Mouse (Mus musculus) heart, embryonic 14.5 days (tissue): ENCODE measurements around the gene Nup107. TPM values are rescaled to one million over a fixed set of nuclear protein-coding genes. Genes with fewer than 3 reads are reported as not detected.

ENCODE experiments used
- ATAC-seq: fragments of 200-750 bp; cut with Nextera tagmentation; 2 replicates; pipeline ENCODE4 v1.8.0; 2017; ENCODE audit warnings: low read depth, moderate TSS enrichment; ENCODE audit not compliant: insufficient number of reproducible peaks, insufficient read depth, low FRiP score
- H3K27ac ChIP-seq, 2 experiments: fragments of 200-500 bp in 1 of 2; fragments of 300-500 bp in 1 of 2; sonication (generic) in 1 of 2; replicated peaks in 1 of 2; 2 replicates each; pipeline ENCODE4 v1.5.1; 2012 to 2014; ENCODE audit warnings: low read depth in 2 of 2, low read length in 2 of 2, control low read depth in 1 of 2, mild to moderate bottlenecking in 1 of 2, mixed read lengths in 1 of 2; ENCODE audit not compliant: control insufficient read depth in 1 of 2, insufficient read depth in 1 of 2
- H3K27me3 ChIP-seq: fragments of 300-500 bp; sonication (generic); 2 replicates; pipeline ENCODE4 v1.6.1; 2014; ENCODE audit warnings: mild to moderate bottlenecking, low read length, control low read depth; ENCODE audit not compliant: control insufficient read depth, insufficient read depth
- H3K36me3 ChIP-seq: fragments of 300-500 bp; sonication (generic); 2 replicates; pipeline ENCODE4 v1.6.1; 2014; ENCODE audit warnings: mild to moderate bottlenecking, control low read depth, low read length, mixed read lengths; ENCODE audit not compliant: control insufficient read depth, insufficient read depth
- H3K4me1 ChIP-seq, 2 experiments: fragments of 200-500 bp in 1 of 2; fragments of 300-500 bp in 1 of 2; sonication (generic) in 1 of 2; 2 replicates each; pipeline ENCODE4 v1.6.1; 2012 to 2014; ENCODE audit warnings: low read length in 2 of 2, control low read depth in 1 of 2, mixed read lengths in 1 of 2; ENCODE audit not compliant: control insufficient read depth in 2 of 2, insufficient read depth in 2 of 2
- H3K4me2 ChIP-seq: fragments of 300-500 bp; sonication (generic); 2 replicates; pipeline ENCODE4 v1.6.1; 2014; ENCODE audit warnings: mild to moderate bottlenecking, low read length
- H3K4me3 ChIP-seq, 2 experiments: fragments of 200-500 bp in 1 of 2; fragments of 300-500 bp in 1 of 2; sonication (generic) in 1 of 2; 2 replicates each; pipeline ENCODE4 v1.5.1; 2012 to 2014; ENCODE audit warnings: low read length in 2 of 2, mild to moderate bottlenecking in 2 of 2, control low read depth in 1 of 2, low read depth in 1 of 2, moderate library complexity in 1 of 2; ENCODE audit not compliant: control insufficient read depth in 1 of 2, insufficient read depth in 1 of 2
- H3K9ac ChIP-seq: fragments of 300-500 bp; sonication (generic); 2 replicates; pipeline ENCODE4 v1.6.1; 2014; ENCODE audit warnings: mild to moderate bottlenecking, low read length
- H3K9me3 ChIP-seq: fragments of 300-500 bp; sonication (generic); 2 replicates; pipeline ENCODE4 v1.6.1; 2016; ENCODE audit warnings: low read length, control low read depth; ENCODE audit not compliant: control insufficient read depth
- WGBS: fragments of 180-500 bp; shearing (Covaris S2); extraction: QIAGEN DNeasy Blood & Tissue Kit; methylation state at CpG from one replicate; pipeline ENCODE4 v1.1.7; 2014; 5-methylcytosine and 5-hydroxymethylcytosine counted together
- polyA plus RNA-seq: library from polyadenylated mRNA; unstranded; fragments of >200 nt; fragmentation: Nextera tagmentation; extraction: Ambion mirVana; gene quantifications from 2 replicates; pipeline ENCODE4 v1.2.1, GENCODE M21; 2014

The Nup107 gene
- polyA plus RNA-seq, 1 experiment from 2014 or later, result 41.0 TPM

- H3K36me3 ChIP-seq, result no peaks in the 10 kb centered on the region
- H3K4me1 ChIP-seq, result no peaks in the 10 kb centered on the region
- H3K9ac ChIP-seq, result no peak overlapping the region
- H3K4me2 ChIP-seq, result no peak overlapping the region
- H3K27ac ChIP-seq, result no peak overlapping the region
- H3K9me3 ChIP-seq, result no peaks in the 10 kb centered on the region
- WGBS, result 90% methylated on average over 9 of the region's 9 CpGs
- no peak for ATAC-seq
- H3K4me3 ChIP-seq, result no peak overlapping the region
- no peaks in the 10 kb centered on the region for H3K27me3 ChIP-seq
Measured at GRCm38 (mm10) chr10:117801886-117802285, 9.4 kb upstream of the Nup107 start.

- WGBS, result 84% methylated on average over 11 of the region's 11 CpGs
- Histone ChIP-seq H3K27ac (no peak overlapping the region), H3K4me1 (no peaks in the 10 kb centered on the region), H3K9me3 (0 out of 2 replicates have a peak, but pooled peaks cover 4% of the 10 kb centered on the region), H3K4me2 (no peak overlapping the region), H3K9ac (no peak overlapping the region), H3K36me3 (no peaks in the 10 kb centered on the region), H3K4me3 (no peak overlapping the region), H3K27me3 (no peaks in the 10 kb centered on the region)
- ATAC-seq, result no peak
Measured at GRCm38 (mm10) chr10:117799806-117800205, 7.3 kb upstream of the Nup107 start.

- Histone ChIP-seq H3K27me3 (no peaks in the 10 kb centered on the region), H3K27ac (no peak overlapping the region), H3K4me1 (no peaks in the 10 kb centered on the region), H3K4me3 (no peak overlapping the region), H3K9me3 (0 out of 2 replicates have a peak, but pooled peaks cover 4% of the 10 kb centered on the region), H3K36me3 (no peaks in the 10 kb centered on the region), H3K4me2 (no peak overlapping the region), H3K9ac (no peak overlapping the region)
- WGBS, result 75% methylated on average over 6 of the region's 6 CpGs
- ATAC-seq, result no peak
Measured at GRCm38 (mm10) chr10:117798436-117799035, 6.0 kb upstream of the Nup107 start.

- Histone ChIP-seq H3K27ac (no peak overlapping the region), H3K4me2 (no peak overlapping the region), H3K9me3 (0 out of 2 replicates have a peak, but pooled peaks cover 4% of the 10 kb centered on the region), H3K4me1 (peaks cover 0 to 3% of the 10 kb centered on the region in 2 experiments; a peak in 3 of 4 replicates), H3K9ac (no peak overlapping the region), H3K27me3 (no peaks in the 10 kb centered on the region), H3K4me3 (no peak overlapping the region), H3K36me3 (no peaks in the 10 kb centered on the region)
- ATAC-seq, result no peak
- 64% methylated on average over 7 of the region's 7 CpGs for WGBS
Measured at GRCm38 (mm10) chr10:117797684-117798083, 5.2 kb upstream of the Nup107 start.

GRCm38 (mm10) chr10:117797106-117797505, 4.6 kb upstream of the Nup107 start:
- H3K4me3 ChIP-seq, result no peak overlapping the region
- WGBS, result 90% methylated on average over 12 of the region's 12 CpGs
- no peaks in the 10 kb centered on the region for H3K27me3 ChIP-seq
- H3K9me3 ChIP-seq, result 0 out of 2 replicates have a peak, but pooled peaks cover 4% of the 10 kb centered on the region
- no peaks in the 10 kb centered on the region for H3K36me3 ChIP-seq
- no peak overlapping the region for H3K27ac ChIP-seq
- ATAC-seq, result no peak
- no peak overlapping the region for H3K4me2 ChIP-seq
- peaks cover 0 to 3% of the 10 kb centered on the region in 2 experiments; a peak in 3 of 4 replicates for H3K4me1 ChIP-seq
- no peak overlapping the region for H3K9ac ChIP-seq

- H3K4me2 ChIP-seq, result no peak overlapping the region
- no peak overlapping the region for H3K9ac ChIP-seq
- H3K27ac ChIP-seq, result no peak overlapping the region
- peaks cover 3 to 8% of the 10 kb centered on the region in 2 experiments for H3K4me1 ChIP-seq
- ATAC-seq, result no peak
- no peaks in the 10 kb centered on the region for H3K27me3 ChIP-seq
- H3K9me3 ChIP-seq, result 0 out of 2 replicates have a peak, but pooled peaks cover 4% of the 10 kb centered on the region
- no peaks in the 10 kb centered on the region for H3K36me3 ChIP-seq
- 92% methylated on average over 7 of the region's 7 CpGs for WGBS
- no peak overlapping the region for H3K4me3 ChIP-seq
Measured at GRCm38 (mm10) chr10:117796181-117796580, 3.7 kb upstream of the Nup107 start.

- WGBS, result 78% methylated on average over 4 of the region's 4 CpGs
- H3K4me3 ChIP-seq, result no peak overlapping the region
- 0 out of 2 replicates have a peak, but pooled peaks cover 4% of the 10 kb centered on the region for H3K9me3 ChIP-seq
- no peaks in the 10 kb centered on the region for H3K36me3 ChIP-seq
- no peaks in the 10 kb centered on the region for H3K27me3 ChIP-seq
- ATAC-seq, result no peak
- peaks cover 3 to 14% of the 10 kb centered on the region in 2 experiments for H3K4me1 ChIP-seq
- no peak overlapping the region for H3K27ac ChIP-seq
- H3K9ac ChIP-seq, result no peak overlapping the region
- H3K4me2 ChIP-seq, result no peak overlapping the region
Measured at GRCm38 (mm10) chr10:117795206-117795605, 2.7 kb upstream of the Nup107 start.
